Mouse (Mus musculus) urinary bladder, adult 18-20 months (tissue): ENCODE results near the gene 1810024B03Rik.
"Not testable (repeated sequence)": the region's sequence is repeated elsewhere in the genome, so short reads cannot be mapped to it uniquely, and the experiment has no call there.

Experiments used
- DNase-seq, 2 experiments: peaks; one replicate each; pipeline ENCODE4 v3.0.0; 2022; ENCODE audit warnings: low spot score in 2 of 2, mixed read lengths in 2 of 2

1810024B03Rik gene

GRCm38 (mm10) chr2:127182598-127183381 lies 25.3 kb downstream of the 1810024B03Rik start:
- peak; percentile 52 to 73 for DNase-seq

DNA sequence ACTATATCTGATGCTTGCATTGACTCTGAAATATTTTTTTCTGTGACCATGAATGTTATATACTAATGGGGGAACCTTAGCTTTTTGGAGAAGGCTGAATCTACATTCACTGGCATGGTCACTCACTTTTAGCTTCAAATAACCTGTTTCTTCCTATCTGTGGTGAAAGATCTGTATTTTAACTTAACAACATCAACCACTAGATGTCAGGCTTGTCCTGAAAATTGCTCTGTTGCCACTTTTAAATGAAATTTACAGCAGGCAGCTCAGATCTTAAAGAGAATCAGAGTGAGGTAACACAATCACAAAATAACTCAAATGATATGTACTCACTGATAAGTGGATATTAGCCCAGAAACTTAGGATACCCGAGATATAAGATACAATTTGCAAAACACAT lies 41.8 kb downstream of the 1810024B03Rik start:
- not testable (repeated sequence) for DNase-seq

- DNase-seq, result no peak
Measured at GRCm38 (mm10) chr2:127165675-127166074, 42.4 kb downstream of the 1810024B03Rik start.

DNA sequence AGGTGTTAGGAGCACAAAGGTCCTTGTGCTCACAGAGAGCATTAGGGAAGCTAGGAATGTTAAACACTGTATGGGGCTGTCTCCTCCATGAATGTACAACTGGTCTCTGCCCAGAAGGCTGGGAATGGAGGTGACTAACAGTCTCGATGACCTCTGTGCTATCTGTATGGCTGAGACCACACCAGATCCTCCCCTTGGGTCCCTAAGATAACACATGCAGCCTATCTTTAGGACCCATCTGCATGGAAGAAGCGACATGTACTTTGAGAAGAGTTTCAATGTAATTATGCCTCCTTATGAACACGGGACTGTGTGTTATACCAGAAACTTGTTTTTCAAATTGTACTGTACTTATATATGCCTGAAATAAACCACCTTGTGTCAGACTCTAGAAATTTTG lies 62.4 kb downstream of the 1810024B03Rik start:
- no peak for DNase-seq

- DNase-seq, result peak; percentile 78 to 87
Measured at GRCm38 (mm10) chr2:127143158-127144063, 64.7 kb downstream of the 1810024B03Rik start, which contains the start of gene Itpripl1. TSS of gene Itpripl1 (minus strand) at chr2:127143442.

GRCm38 (mm10) chr2:127142577-127143157 lies 65.4 kb downstream of the 1810024B03Rik start:
- DNase-seq, result no peak

- DNase-seq, result no peak
Measured at GRCm38 (mm10) chr2:127142031-127142430, 66.0 kb downstream of the 1810024B03Rik start.

- no peak for DNase-seq
Measured at GRCm38 (mm10) chr2:127140011-127140410, 68.1 kb downstream of the 1810024B03Rik start.

- no peak for DNase-seq
Measured at GRCm38 (mm10) chr2:127139605-127140004, 68.5 kb downstream of the 1810024B03Rik start.

GRCm38 (mm10) chr2:127139094-127139493 lies 69.0 kb downstream of the 1810024B03Rik start:
- DNase-seq, result no peak

DNA sequence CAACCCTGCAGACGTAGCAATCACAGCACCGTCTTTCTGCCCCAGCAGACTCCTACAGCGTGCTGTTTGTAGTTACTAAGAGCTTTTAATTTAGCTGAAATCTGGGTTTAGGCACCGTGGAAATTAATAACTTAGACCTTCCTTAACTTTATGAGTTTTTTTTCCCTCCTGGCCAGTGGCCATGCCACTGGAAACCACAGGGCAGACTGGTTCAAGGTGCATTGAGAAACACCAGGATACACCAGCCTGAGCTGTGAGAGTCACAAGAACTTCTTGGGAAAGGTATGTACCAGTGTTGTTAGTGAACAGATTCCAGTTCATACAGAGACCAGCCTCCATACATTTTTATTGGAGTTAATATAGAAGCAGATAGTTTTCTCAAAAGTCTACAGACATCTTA lies 69.6 kb downstream of the 1810024B03Rik start:
- no peak for DNase-seq

- DNase-seq, result no peak
Measured at GRCm38 (mm10) chr2:127137838-127138420, 70.2 kb downstream of the 1810024B03Rik start.

GRCm38 (mm10) chr2:127136979-127137378 lies 71.1 kb downstream of the 1810024B03Rik start:
- DNase-seq, result peak; percentile 53 to 58
